Mouse (Mus musculus) liver, adult 2 months (tissue): Measurements from ENCODE around the gene Il17f.

ENCODE experiments used
- CTCF ChIP-seq: fragments of 200-500 bp; IDR thresholded peaks from 2 replicates; pipeline ENCODE4 v1.5.1; 2011; ENCODE audit warnings: low read depth, low read length, control low read depth
- POLR2A ChIP-seq: fragments of 200-500 bp; IDR thresholded peaks from 2 replicates; pipeline ENCODE4 v1.6.1; 2011; ENCODE audit warnings: low read length, control low read depth; ENCODE audit not compliant: insufficient read depth; ENCODE audit errors: extremely low read depth

DNA sequence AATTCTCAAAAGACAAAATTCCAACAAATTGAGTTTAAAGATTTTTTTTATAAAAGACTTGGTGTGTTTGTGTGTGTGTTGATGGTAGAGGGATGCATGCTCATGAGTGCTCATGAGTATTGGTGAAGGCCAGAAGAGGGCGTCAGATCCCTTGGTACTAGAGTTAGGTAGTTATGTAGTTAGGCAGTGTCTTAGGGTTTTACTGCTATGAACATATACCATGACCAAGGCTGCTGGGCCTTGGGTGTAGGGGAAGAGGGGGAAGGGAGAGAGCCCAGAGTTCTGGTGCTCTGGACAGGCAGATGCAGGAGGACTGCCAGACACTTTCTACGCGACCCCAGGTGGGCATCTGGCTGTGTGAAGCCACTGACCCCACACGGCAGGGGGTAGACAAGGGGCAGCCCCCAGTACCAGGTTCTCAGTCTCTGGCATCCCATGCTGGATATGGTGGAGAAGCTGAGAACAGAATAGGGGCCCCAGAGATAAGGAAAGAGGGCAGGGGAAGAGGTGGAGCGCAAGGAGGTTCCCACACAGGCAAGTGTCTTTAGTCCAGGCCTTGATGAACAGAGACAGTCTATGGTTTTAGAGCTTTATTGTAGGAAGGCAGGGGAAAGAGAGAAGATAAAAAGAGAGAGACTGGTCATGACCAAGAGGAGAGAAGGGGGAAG is 42.2 kb upstream of the Il17f start:
- TF ChIP-seq CTCF (no peak), POLR2A (no peak)
